Mouse (Mus musculus): ENCODE data around the gene Evx1. TPM values are rescaled to one million over a fixed set of nuclear protein-coding genes. Genes with fewer than 3 reads are reported as not detected.

The Evx1 gene
- polyA plus RNA-seq, 1 experiment from 2014 or later = not detected

- peak overlapping the region; percentile 69 for H3K4me2 ChIP-seq (ENCODE audit: low read length)
- under 1% methylated on average over 30 of the region's 30 CpGs for WGBS
- H3K9ac ChIP-seq (replicated peaks; ENCODE audit: low read depth, low read length) = peak overlapping the region; percentile 55
- no peaks in the 10 kb centered on the region for H3K36me3 ChIP-seq (ENCODE audit: control insufficient read depth, insufficient read depth)
- no peak overlapping the region for H3K27ac ChIP-seq (ENCODE audit: low read length)
- peak overlapping the region; percentile 51 for H3K4me3 ChIP-seq (replicated peaks; ENCODE audit: low read length)
- no peaks in the 10 kb centered on the region for H3K9me3 ChIP-seq (ENCODE audit: control insufficient read depth, low read length)
- ATAC-seq = peak; percentile 74; the same call in 1 of the 2 replicates
- H3K27me3 ChIP-seq (replicated peaks; ENCODE audit: control insufficient read depth, insufficient read depth, low read length) = peaks cover 60% of the 10 kb centered on the region
- peaks cover 7% of the 10 kb centered on the region for H3K4me1 ChIP-seq (replicated peaks; ENCODE audit: control insufficient read depth, insufficient read depth, low read length)
Observed at GRCm38 (mm10) chr6:52305877-52306389, 7.4 kb upstream of the Evx1 start.

DNA sequence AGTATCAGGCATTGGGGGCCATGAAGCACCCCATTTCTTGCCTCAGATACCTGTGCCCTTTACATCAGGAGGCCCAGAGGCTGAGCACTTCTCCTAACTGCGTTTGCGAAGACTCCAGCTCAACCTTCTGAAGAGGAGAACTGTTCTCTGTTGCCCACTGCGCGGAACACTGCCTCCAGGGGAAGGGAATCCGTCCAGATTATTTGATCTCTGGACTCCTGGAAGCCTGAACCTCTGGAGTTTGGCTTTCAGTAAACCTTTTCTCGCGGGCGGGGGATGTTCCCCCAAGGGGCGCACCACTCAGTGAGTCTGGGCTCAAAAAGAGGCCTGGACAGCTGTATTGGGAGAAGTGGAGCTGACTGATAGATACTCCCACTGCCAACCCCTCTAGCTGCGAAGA lies 3.5 kb upstream of the Evx1 start:
- no peak for ATAC-seq
- H3K4me3 ChIP-seq (replicated peaks; ENCODE audit: low read length) = no peak overlapping the region
- no peak overlapping the region for H3K4me2 ChIP-seq (ENCODE audit: low read length)
- 9% methylated on average over 10 of the region's 10 CpGs for WGBS
- no peaks in the 10 kb centered on the region for H3K36me3 ChIP-seq (ENCODE audit: control insufficient read depth, insufficient read depth)
- H3K4me1 ChIP-seq (replicated peaks; ENCODE audit: control insufficient read depth, insufficient read depth, low read length) = peaks cover 12% of the 10 kb centered on the region
- H3K27ac ChIP-seq (ENCODE audit: low read length) = no peak overlapping the region
- no peak overlapping the region for H3K9ac ChIP-seq (replicated peaks; ENCODE audit: low read depth, low read length)
- peaks cover 66% of the 10 kb centered on the region for H3K27me3 ChIP-seq (replicated peaks; ENCODE audit: control insufficient read depth, insufficient read depth, low read length)
- H3K9me3 ChIP-seq (ENCODE audit: control insufficient read depth, low read length) = no peaks in the 10 kb centered on the region

DNA sequence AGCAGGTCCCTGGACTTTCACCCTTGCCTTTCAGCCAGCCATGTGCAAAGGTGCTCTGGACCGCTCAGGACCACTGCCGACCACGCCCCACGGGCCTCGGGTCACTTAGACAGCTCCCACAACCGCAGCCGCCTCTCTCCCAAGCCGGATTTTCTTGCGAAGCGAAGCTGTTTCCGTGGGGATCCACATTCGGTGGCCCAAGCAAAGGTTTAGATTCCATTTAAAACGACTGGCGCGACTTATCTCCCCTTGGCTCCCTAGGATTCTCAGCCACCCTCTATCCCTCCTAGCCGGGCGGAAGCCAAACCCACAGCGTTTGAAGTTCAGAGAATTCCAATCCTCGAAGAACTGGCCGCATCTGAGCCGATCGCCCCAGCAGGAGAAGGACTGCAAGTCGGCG lies 2.9 kb upstream of the Evx1 start:
- H3K9ac ChIP-seq (replicated peaks; ENCODE audit: low read depth, low read length) = no peak overlapping the region
- no peaks in the 10 kb centered on the region for H3K9me3 ChIP-seq (ENCODE audit: control insufficient read depth, low read length)
- H3K27me3 ChIP-seq (replicated peaks; ENCODE audit: control insufficient read depth, insufficient read depth, low read length) = peaks cover 67% of the 10 kb centered on the region
- no peak overlapping the region for H3K4me2 ChIP-seq (ENCODE audit: low read length)
- no peak overlapping the region for H3K4me3 ChIP-seq (replicated peaks; ENCODE audit: low read length)
- peaks cover 12% of the 10 kb centered on the region for H3K4me1 ChIP-seq (replicated peaks; ENCODE audit: control insufficient read depth, insufficient read depth, low read length)
- H3K36me3 ChIP-seq (ENCODE audit: control insufficient read depth, insufficient read depth) = no peaks in the 10 kb centered on the region
- ATAC-seq = no peak
- H3K27ac ChIP-seq (ENCODE audit: low read length) = no peak overlapping the region
- under 1% methylated on average over 24 of the region's 24 CpGs for WGBS

GRCm38 (mm10) chr6:52311661-52312557 lies 1.4 kb upstream of the Evx1 start:
- whole genome bisulfite sequencing = under 1% methylated on average over 6 of the region's 6 CpGs

DNA sequence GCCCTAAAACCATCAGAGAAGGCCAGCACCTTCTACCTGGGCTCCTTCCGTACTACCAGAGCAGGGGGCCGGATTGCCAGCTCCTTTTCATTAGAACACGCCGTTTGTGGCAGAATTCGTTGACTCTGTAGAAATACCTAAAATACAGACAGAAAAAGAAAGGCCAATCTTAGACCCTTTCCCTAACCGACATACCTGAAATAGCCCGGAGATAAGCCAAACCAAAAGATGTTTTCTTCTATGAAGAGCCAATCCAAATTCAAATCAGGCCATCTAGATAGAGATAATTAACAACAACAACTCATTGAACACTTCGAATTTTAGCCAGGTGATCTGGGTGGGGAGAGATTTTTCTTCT lies 761 bp upstream of the Evx1 start:
- Histone ChIP-seq H3K36me3 (ENCODE audit: control insufficient read depth, insufficient read depth) (no peaks in the 10 kb centered on the region), H3K4me1 (replicated peaks; ENCODE audit: control insufficient read depth, insufficient read depth, low read length) (peaks cover 12% of the 10 kb centered on the region), H3K27me3 (replicated peaks; ENCODE audit: control insufficient read depth, insufficient read depth, low read length) (peaks cover 67% of the 10 kb centered on the region), H3K4me3 (replicated peaks; ENCODE audit: low read length) (no peak overlapping the region), H3K9ac (replicated peaks; ENCODE audit: low read depth, low read length) (no peak overlapping the region), H3K27ac (ENCODE audit: low read length) (no peak overlapping the region), H3K9me3 (ENCODE audit: control insufficient read depth, low read length) (no peaks in the 10 kb centered on the region), H3K4me2 (ENCODE audit: low read length) (no peak overlapping the region)
- 3% methylated on average over 8 of the region's 8 CpGs for WGBS
- no peak for ATAC-seq

More at GRCm38 (mm10) chr6:52311661-52312557, 1.4 kb upstream of the Evx1 start:
- H3K36me3 ChIP-seq (ENCODE audit: control insufficient read depth, insufficient read depth) = no peaks in the 10 kb centered on the region
- no peak overlapping the region for H3K4me2 ChIP-seq (ENCODE audit: low read length)
- no peaks in the 10 kb centered on the region for H3K9me3 ChIP-seq (ENCODE audit: control insufficient read depth, low read length)
- no peak overlapping the region for H3K27ac ChIP-seq (ENCODE audit: low read length)
- ATAC-seq = no peak
- peaks cover 12% of the 10 kb centered on the region for H3K4me1 ChIP-seq (replicated peaks; ENCODE audit: control insufficient read depth, insufficient read depth, low read length)
- H3K9ac ChIP-seq (replicated peaks; ENCODE audit: low read depth, low read length) = no peak overlapping the region
- peaks cover 67% of the 10 kb centered on the region for H3K27me3 ChIP-seq (replicated peaks; ENCODE audit: control insufficient read depth, insufficient read depth, low read length)
- H3K4me3 ChIP-seq (replicated peaks; ENCODE audit: low read length) = no peak overlapping the region

GRCm38 (mm10) chr6:52314304-52315100 lies 1.2 kb downstream of the Evx1 start:
- no peak for ATAC-seq
- Histone ChIP-seq H3K27ac (ENCODE audit: low read length) (no peak overlapping the region), H3K4me2 (ENCODE audit: low read length) (no peak overlapping the region), H3K9me3 (ENCODE audit: control insufficient read depth, low read length) (no peaks in the 10 kb centered on the region), H3K27me3 (replicated peaks; ENCODE audit: control insufficient read depth, insufficient read depth, low read length) (peaks cover 65% of the 10 kb centered on the region), H3K36me3 (ENCODE audit: control insufficient read depth, insufficient read depth) (no peaks in the 10 kb centered on the region), H3K9ac (replicated peaks; ENCODE audit: low read depth, low read length) (no peak overlapping the region), H3K4me1 (replicated peaks; ENCODE audit: control insufficient read depth, insufficient read depth, low read length) (peaks cover 12% of the 10 kb centered on the region), H3K4me3 (replicated peaks; ENCODE audit: low read length) (no peak overlapping the region)
- WGBS = 0% methylated on average over 27 of the region's 27 CpGs

GRCm38 (mm10) chr6:52315441-52316412 lies 2.4 kb downstream of the Evx1 start:
- WGBS = 2% methylated on average over 27 of the region's 27 CpGs
- Histone ChIP-seq H3K27ac (ENCODE audit: low read length) (no peak overlapping the region), H3K4me2 (ENCODE audit: low read length) (no peak overlapping the region), H3K9me3 (ENCODE audit: control insufficient read depth, low read length) (no peaks in the 10 kb centered on the region), H3K4me3 (replicated peaks; ENCODE audit: low read length) (no peak overlapping the region), H3K4me1 (replicated peaks; ENCODE audit: control insufficient read depth, insufficient read depth, low read length) (peaks cover 12% of the 10 kb centered on the region), H3K27me3 (replicated peaks; ENCODE audit: control insufficient read depth, insufficient read depth, low read length) (peaks cover 73% of the 10 kb centered on the region), H3K9ac (replicated peaks; ENCODE audit: low read depth, low read length) (no peak overlapping the region), H3K36me3 (ENCODE audit: control insufficient read depth, insufficient read depth) (no peaks in the 10 kb centered on the region)
- ATAC-seq = no peak

GRCm38 (mm10) chr6:52316413-52317184 lies 3.3 kb downstream of the Evx1 start:
- no peaks in the 10 kb centered on the region for H3K36me3 ChIP-seq (ENCODE audit: control insufficient read depth, insufficient read depth)
- H3K4me1 ChIP-seq (replicated peaks; ENCODE audit: control insufficient read depth, insufficient read depth, low read length) = peaks cover 12% of the 10 kb centered on the region
- H3K9me3 ChIP-seq (ENCODE audit: control insufficient read depth, low read length) = no peaks in the 10 kb centered on the region
- peak overlapping the region; percentile 11; the same call in 1 of the 2 replicates for H3K4me3 ChIP-seq (replicated peaks; ENCODE audit: low read length)
- peak overlapping the region; percentile 8; the same call in 1 of the 2 replicates for H3K4me2 ChIP-seq (ENCODE audit: low read length)
- H3K27me3 ChIP-seq (replicated peaks; ENCODE audit: control insufficient read depth, insufficient read depth, low read length) = peaks cover 70% of the 10 kb centered on the region
- H3K9ac ChIP-seq (replicated peaks; ENCODE audit: low read depth, low read length) = no peak overlapping the region
- under 1% methylated on average over 79 of the region's 81 CpGs for WGBS
- no peak for ATAC-seq
- H3K27ac ChIP-seq (ENCODE audit: low read length) = no peak overlapping the region
